Mouse (Mus musculus): ENCODE results near the gene Plcl1.
A peak's percentile ranks its signal among the peaks of the same experiment; 100 is the strongest.

Gene Plcl1

DNA sequence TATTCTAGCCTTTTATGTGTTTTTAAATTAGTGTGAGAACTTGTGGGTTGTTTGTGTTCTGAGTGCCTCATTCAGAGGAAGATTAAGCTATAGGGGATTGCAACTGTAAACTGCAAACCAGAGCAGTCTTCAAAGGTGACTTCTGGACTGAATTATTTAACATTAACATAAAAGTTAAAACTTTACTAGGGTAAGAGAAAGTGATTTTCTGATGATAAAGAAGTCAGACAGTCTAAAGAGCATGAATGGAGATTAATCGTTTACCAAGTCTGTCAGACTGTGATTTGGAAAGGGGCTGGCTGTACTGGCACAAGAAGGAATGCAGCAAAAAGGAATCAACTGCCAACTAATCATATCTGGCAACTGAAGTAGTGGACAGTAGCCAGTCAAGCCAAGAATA is 301.2 kb downstream of the Plcl1 start:
- peak; percentile 65 to 67 for DNase-seq

DNA sequence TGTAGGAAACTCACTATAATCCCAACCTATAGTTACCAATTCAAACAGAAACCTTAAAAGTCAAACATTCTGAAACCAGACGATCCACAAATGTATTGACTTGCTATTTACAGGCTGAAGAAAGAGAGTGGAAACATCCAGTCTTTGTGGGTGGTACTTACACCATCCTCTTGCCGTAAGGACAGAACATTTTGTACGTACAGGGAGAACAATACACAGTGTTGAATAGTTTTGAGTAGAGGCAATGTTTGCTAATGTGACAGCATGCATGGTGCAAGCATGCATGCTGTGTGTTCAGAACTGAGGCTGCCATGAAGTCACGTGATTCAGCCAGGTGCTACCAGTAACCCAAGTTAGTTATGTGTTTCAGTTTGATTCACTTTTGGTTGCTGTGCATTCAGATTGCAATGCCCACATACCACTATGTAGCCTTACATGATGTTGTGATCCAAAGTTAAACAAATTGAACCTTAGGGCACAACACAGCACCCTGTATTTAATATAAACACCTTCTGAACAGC is 311.6 kb downstream of the Plcl1 start:
- DNase-seq = no peak

DNA sequence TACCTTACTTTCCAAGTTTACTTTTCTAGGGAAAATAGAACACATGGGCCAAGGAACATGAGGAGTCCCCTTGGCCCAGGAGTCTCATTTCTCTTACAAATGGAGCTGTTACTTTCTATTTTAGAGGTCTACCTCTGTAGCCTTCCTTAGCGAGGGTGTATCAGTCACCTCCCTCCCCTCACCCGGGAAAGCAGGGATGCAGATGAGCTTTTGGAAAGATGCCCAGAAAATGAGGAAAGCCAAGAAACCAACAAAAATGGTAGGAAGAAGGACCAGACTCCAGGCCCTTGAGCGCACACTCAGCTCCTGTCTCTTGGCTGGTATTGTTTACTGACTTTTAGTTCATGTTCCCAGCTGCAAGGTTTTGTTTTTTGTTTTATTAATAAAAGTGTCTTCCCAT is 319.7 kb downstream of the Plcl1 start:
- DNase-seq = peak; percentile 66 to 67

DNA sequence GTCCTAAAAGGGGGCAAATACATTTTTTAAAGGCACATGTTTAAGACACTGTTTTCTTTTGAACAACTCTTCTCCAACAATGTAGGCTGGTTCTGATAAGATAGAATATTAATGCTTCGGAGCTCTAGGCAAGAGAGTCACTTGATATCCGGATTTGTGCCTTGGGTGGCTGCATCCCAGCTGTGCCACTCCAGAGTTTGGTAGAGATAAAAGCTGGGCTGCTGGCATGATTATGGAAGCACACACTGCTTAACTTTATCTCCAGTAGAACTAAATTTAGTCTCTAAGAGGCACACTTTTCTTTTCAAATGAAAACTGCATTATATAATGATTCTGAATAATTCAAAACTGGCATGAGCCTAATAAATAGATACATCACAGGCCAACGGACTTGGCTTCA is 323.6 kb downstream of the Plcl1 start:
- no peak for DNase-seq

DNA sequence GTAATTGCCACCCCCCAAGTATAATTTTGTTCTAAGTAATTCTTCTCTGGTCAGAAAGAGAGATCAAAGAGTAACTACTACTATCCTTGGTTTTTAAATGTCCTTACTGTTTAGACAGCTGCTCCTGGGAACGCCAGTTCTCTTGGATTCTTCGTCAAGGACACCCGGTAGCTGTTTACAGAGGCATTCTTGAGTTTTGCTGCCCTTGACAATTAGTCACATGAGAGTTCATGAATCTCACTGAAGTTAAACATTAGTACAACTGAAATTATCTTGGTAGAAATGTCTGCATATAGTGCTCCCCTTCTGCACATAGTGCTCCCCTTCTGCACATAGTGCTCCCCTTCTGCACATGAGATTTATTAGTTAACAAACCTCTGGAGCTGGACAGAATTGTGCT is 327.2 kb downstream of the Plcl1 start:
- DNase-seq = no peak

DNA sequence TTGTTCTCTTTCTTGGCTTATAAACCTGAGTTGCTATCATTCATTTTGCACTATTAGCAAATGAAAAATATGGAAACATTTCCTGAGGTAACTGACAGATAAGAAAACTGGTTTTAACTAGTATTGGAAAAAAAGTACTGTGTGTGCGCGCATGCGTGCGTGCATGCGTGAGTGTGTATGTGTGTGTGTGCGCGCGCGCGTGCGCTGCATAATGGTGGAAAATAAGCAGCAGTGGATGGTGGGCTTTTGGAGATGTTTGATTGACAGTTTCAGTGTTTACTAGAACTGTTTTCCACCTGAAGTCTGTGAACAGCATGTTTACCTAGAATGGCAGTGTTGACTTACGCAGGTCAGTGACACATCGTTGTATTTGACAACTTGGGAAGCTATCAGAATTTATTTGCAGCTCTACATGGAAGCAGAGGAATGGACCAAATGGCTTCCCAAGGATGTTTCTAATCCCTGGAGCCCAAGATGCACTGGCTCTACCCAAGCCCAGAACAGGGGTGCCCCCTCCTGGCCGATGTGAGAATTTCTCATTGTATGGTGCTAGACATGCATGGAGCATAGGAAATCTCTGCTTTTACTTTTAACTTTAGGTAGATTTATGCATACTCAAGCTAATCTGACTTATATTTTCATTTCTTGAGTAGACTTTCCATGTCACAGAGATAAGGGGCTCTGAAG is 330.5 kb downstream of the Plcl1 start:
- DNase-seq = peak; percentile 94 to 95

DNA sequence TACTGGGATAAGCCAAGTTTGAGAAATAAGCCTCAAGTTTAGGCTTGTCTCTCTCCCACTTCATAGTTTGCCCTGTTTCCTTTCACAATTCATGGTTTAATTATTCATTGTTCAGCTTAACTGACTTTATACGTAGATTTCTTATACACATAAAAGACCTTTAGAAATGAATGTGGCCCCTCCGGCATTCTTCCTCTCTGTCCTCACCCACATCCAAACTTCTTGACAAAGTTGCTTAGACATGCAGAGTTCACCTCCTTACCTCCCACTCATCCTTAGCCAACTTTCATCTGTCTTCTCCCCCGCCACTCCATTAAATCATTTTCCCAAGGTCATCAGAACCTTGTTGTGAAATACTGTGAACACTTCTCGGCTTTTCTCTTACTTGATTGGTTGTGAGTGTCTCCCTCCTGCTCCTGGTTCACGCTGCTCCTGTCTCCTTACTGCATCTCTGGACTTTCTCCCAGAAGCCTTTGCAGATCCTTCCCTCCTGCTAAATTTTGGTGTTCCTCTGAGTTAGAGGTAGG is 331.1 kb downstream of the Plcl1 start:
- no peak for DNase-seq

DNA sequence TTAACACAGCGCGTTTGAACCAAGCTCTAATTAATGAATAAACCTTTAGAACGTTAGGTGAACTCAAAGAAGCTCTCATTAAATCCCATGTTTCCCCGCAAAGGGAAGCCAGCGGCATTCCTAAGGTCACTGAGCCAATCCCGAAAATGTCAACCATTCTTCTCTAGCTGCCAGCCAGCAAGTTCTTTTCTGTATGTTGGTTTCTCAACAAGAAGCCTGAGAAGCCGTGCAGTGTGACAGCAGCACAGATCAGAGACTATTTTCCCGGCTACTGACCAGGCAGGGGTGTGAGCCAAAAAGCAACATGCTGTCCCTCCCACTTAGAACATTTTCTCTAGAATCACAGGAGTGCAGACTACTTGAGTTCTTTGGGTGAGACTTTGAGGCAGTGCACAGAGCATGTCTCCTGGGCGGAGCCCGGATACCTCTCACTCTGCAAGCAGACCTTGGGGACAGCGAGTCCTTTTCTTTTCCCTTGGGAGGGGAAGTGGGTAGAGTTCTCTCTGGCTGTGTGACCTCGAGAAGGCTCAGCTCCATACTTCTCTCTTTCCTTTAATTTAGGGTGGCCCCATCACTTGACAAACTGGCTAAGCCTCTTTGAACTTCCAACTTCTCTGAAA is 333.1 kb downstream of the Plcl1 start:
- no peak for DNase-seq

DNA sequence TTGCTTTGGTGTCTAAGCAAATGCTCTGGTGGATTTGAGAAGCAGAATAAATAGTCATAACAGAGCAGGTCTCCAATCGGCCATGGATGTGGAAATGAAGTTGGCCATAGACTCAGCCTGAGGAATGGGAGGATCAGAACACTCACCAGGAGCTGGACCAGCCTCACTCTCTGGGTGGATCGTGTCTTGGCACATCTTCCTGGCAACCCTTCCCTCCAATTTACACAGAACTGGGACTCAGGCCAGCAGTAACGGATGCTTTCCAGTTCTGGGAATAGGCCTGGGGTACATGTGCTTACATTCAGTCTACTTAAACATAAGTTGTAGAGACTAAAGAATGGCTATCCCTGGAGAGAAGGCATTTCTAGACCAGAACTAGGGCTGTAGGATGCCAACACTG is 336.2 kb downstream of the Plcl1 start:
- peak; percentile 91 to 95 for DNase-seq

DNA sequence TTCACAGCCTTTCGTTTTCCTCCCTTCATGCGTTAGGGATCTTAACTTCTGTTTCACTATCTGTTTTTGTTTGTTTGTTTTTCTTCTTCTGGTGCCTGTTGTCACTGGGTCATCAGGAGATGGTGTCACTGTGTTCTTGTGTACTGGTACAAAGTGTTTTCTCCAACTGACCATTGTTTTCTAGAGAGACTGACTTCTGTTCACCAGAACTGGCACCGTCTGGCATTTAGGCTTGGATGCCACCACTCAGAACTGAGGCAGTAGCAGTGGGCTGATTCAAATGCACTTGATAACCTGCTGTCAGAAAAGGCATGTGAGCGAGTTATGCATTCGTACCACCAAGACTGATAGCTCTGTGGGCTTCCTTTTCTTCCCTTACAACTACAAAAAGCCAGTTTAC is 342.8 kb downstream of the Plcl1 start:
- DNase-seq = no peak

DNA sequence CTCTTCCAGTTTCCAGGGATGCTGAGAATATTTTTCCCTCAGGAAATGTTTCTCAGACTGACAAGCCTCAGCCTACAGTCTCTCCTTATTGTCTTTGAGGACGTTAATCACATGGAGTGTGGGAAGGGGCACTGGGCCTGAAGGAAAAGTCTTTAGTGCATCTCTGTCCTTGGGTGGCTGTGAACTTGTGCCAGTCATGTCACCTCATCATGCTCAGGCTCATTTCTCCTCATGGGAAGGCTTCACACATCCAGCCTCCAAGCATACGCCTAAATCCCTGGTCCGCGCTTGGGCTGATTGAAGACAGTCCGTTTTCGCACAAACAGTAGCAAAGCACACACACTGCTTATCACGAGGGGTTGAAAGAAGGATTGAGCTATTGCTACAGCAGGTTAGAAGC is 344.0 kb downstream of the Plcl1 start:
- DNase-seq = no peak

DNA sequence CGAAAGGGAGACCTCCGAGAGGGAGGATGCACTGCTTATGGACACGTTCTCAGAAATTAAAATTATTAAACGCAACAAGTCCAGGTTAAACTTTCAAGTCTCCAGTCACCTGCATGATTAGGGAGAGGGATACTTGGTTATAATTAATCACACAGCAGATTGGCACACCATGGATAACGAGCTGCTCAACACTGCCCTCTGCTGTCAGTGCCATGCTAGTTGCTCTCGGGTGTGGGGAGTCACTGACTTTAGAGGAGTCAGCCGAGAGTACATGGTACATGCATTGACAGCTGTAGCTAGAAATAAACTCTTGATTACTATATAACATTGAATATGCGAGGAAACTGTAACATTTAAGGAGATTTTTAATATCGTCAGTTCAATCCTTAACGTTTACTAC is 350.0 kb downstream of the Plcl1 start:
- peak; percentile 88 to 89 for DNase-seq

DNA sequence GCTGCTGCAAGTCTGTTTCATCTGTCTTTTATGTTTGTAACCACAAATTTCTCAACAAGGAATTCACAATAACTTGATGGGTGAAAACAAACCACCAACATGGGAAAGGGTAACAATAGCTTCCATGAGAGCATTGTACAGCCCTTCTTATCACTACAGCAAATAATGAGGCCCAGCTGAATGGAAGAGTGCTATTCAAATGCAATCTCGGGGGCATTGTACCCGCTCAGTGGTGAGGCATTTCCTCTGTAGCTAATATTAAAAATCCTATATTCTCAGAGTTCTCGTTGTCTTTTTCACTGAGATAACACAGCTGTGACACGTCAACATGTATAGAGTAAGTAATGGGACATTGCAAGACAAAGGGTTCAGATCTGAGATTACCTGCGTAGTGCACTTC is 356.6 kb downstream of the Plcl1 start:
- DNase-seq = no peak

DNA sequence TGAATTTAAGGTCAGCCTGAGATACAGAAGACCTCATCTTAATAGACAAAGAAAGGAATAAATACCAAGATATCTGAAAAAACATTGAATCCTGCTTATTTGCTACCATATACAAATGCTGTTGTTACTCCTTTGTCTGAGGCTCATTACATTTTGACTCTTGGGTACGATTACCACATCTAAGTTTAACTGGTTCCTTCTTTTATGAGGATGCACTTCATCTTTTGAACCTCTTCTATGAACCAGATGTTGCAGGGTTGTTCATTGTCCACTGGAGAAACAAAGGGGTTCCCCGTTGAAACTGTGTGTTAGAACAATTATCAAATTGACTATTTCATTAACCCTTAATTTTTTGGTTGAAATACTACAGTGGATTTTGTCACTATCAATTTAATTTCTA is 357.4 kb downstream of the Plcl1 start:
- DNase-seq = no peak

DNA sequence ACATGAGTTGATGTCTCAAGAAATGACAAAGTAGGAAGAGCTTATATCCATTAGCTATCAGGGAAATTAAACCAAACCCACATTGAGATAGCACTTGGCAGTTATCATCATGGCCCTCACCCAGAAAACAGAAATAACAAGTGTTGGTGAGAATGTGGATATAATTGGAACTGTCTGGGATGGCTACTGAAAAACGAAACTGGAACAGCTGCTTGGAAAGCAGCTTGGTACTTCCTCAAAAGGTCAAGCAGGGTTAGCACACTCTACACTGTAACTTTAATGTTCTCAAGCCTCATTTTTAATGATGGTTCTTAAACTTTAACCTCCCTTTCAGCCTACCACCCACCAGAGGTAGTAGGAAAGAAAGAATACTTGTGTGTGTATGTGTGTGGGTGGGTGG is 361.0 kb downstream of the Plcl1 start:
- no peak for DNase-seq

DNA sequence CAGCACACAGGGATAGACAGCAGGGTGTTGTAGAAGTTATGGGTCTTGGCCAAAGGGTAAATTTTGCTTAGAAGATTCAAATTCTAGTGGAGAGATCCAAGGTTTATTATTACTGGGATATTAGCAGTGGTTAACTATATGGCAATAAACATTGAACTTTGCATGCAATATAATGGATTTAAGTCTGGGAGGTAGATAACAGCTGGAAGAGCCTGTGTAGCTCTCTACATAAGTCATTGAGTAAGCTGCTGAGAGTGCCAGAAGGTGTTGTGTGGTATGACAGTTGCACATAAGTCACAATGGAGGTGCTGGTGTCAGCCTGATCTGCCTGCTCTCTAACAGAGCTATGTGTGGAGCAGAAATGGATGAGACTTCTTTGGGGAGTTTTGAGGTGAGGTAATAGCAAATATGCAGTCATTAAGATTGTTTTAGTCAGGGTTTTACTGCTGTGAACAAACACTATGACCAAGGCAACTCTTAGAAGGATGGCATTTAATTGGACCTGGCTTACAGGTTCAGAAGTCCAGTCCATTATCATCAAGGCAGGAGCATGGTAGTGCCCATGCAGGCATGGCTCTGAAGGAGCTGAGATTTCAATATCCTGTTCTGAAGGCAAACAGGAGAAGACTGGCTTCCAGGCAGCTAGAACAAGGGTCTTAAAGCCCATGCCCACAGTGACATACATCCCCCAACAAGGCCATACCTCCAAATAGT is 364.5 kb downstream of the Plcl1 start:
- no peak for DNase-seq

DNA sequence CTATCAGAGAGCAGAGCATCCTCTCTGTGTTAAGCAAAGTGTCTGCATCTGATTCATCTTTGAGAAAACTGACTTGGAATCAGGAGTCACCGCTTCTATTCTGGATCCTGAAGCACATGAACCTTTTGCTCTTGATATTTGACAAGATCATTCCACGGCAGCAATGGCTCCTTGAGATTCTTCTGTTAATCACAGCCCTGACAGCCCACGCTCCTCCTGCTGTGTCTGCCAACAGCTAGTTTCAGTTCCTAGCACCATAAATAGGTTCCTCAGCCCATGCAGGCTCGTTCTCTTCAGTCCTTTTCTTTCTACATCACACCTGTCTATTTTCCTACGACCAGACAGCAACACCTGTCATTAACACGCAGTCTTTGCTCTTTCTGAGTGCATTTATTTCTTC is 387.1 kb downstream of the Plcl1 start:
- no peak for DNase-seq

Data from cerebellum, postnatal 10 days (tissue).